Mouse (Mus musculus) neural tube, embryonic 14.5 days (tissue): Measurements from ENCODE around the gene Clec2g. TPM values are rescaled to one million over a fixed set of nuclear protein-coding genes. Genes with fewer than 3 reads are reported as not detected.
"Not testable (repeated sequence)": the region's sequence is repeated elsewhere in the genome, so short reads cannot be mapped to it uniquely, and the experiment has no call there.

ENCODE experiments used
- ATAC-seq: fragments of 200-750 bp; cut with Nextera tagmentation; 2 replicates; pipeline ENCODE4 v1.8.0; 2017; ENCODE audit warnings: low read depth, mild to moderate bottlenecking, moderate TSS enrichment, moderate library complexity
- H3K27ac ChIP-seq: fragments of 300-500 bp; sonication (generic); 2 replicates; pipeline ENCODE4 v1.5.1; 2014; ENCODE audit warnings: low read depth, mild to moderate bottlenecking, control low read depth, low read length, moderate library complexity, mixed read lengths
- H3K27me3 ChIP-seq: fragments of 300-500 bp; sonication (generic); 2 replicates; pipeline ENCODE4 v1.6.1; 2014; ENCODE audit warnings: low read length; ENCODE audit not compliant: control insufficient read depth, insufficient read depth
- H3K36me3 ChIP-seq: fragments of 300-500 bp; sonication (generic); 2 replicates; pipeline ENCODE4 v1.6.1; 2014; ENCODE audit warnings: low read length, mixed read lengths; ENCODE audit not compliant: control insufficient read depth, insufficient read depth
- H3K4me1 ChIP-seq: fragments of 300-500 bp; sonication (generic); 2 replicates; pipeline ENCODE4 v1.6.1; 2014; ENCODE audit warnings: low read length; ENCODE audit not compliant: control insufficient read depth, insufficient read depth
- H3K4me2 ChIP-seq: fragments of 300-500 bp; sonication (generic); 2 replicates; pipeline ENCODE4 v1.6.1; 2014; ENCODE audit warnings: mild to moderate bottlenecking, low read depth, low read length, control low read depth
- H3K4me3 ChIP-seq: fragments of 300-500 bp; sonication (generic); 2 replicates; pipeline ENCODE4 v1.5.1; 2014; ENCODE audit warnings: low read depth, low read length, control low read depth, mixed read lengths
- H3K9ac ChIP-seq: fragments of 300-500 bp; sonication (generic); replicated peaks from 2 replicates; pipeline ENCODE4 v1.6.1; 2014; ENCODE audit warnings: low read depth, mild to moderate bottlenecking, control low read depth, low read length, mixed read lengths
- H3K9me3 ChIP-seq: fragments of 300-500 bp; sonication (generic); 2 replicates; pipeline ENCODE4 v1.6.1; 2016; ENCODE audit warnings: low read length; ENCODE audit not compliant: control insufficient read depth
- WGBS: fragments of 180-500 bp; shearing (Covaris S2); extraction: QIAGEN DNeasy Blood & Tissue Kit; methylation state at CpG from one replicate; pipeline ENCODE4 v1.1.7; 2014; 5-methylcytosine and 5-hydroxymethylcytosine counted together
- polyA plus RNA-seq: library from polyadenylated mRNA; unstranded; fragments of >200 nt; fragmentation: Nextera tagmentation; extraction: Ambion mirVana; gene quantifications from 2 replicates; pipeline ENCODE4 v1.2.1, GENCODE M21; 2014

Clec2g gene
- polyA plus RNA-seq, 1 experiment from 2014 or later: not detected

- no peak overlapping the region for H3K27ac ChIP-seq
- H3K4me1 ChIP-seq: no peaks in the 10 kb centered on the region
- ATAC-seq: no peak
- H3K4me2 ChIP-seq: no peak overlapping the region
- H3K27me3 ChIP-seq: no peaks in the 10 kb centered on the region
- no peaks in the 10 kb centered on the region for H3K9me3 ChIP-seq
- no peaks in the 10 kb centered on the region for H3K36me3 ChIP-seq
- H3K4me3 ChIP-seq: no peak overlapping the region
- WGBS: 91% methylated on average over 8 of the region's 8 CpGs
- no peak overlapping the region for H3K9ac ChIP-seq
These were observed 74.4 kb downstream of the Clec2g start for GRCm38 (mm10) chr6:129008552-129008951.

- WGBS: 91% methylated on average over 7 of the region's 7 CpGs
- H3K9ac ChIP-seq, H3K9me3 ChIP-seq, H3K4me1 ChIP-seq, H3K4me2 ChIP-seq, ATAC-seq, H3K27me3 ChIP-seq, H3K36me3 ChIP-seq, H3K4me3 ChIP-seq, H3K27ac ChIP-seq: not testable (repeated sequence)
These were observed 75.8 kb downstream of the Clec2g start for GRCm38 (mm10) chr6:129009846-129010504.

GRCm38 (mm10) chr6:129010505-129010873 is 76.3 kb downstream of the Clec2g start:
- no peaks in the 10 kb centered on the region for H3K27me3 ChIP-seq

GRCm38 (mm10) chr6:129012012-129012411 is 77.8 kb downstream of the Clec2g start:
- not testable (repeated sequence) for H3K4me2 ChIP-seq, H3K4me1 ChIP-seq, H3K27ac ChIP-seq, H3K9ac ChIP-seq, H3K4me3 ChIP-seq, H3K36me3 ChIP-seq, ATAC-seq, H3K27me3 ChIP-seq, H3K9me3 ChIP-seq
- 98% methylated on average over 18 of the region's 23 CpGs for WGBS

More at GRCm38 (mm10) chr6:129010505-129010873, 76.3 kb downstream of the Clec2g start:
- no peaks in the 10 kb centered on the region for H3K36me3 ChIP-seq
- WGBS: 89% methylated on average over 3 of the region's 3 CpGs
- no peak overlapping the region for H3K4me2 ChIP-seq
- H3K4me1 ChIP-seq: no peaks in the 10 kb centered on the region
- ATAC-seq: no peak
- H3K27ac ChIP-seq: no peak overlapping the region
- no peaks in the 10 kb centered on the region for H3K9me3 ChIP-seq
- H3K4me3 ChIP-seq: no peak overlapping the region
- no peak overlapping the region for H3K9ac ChIP-seq

- no peak for ATAC-seq
- Histone ChIP-seq H3K27ac (no peak overlapping the region), H3K4me2 (no peak overlapping the region), H3K9me3 (no peaks in the 10 kb centered on the region), H3K9ac (no peak overlapping the region), H3K27me3 (no peaks in the 10 kb centered on the region), H3K4me3 (no peak overlapping the region), H3K4me1 (no peaks in the 10 kb centered on the region), H3K36me3 (no peaks in the 10 kb centered on the region)
- 74% methylated on average over 1 of the region's 1 CpGs for WGBS
These were observed 78.8 kb downstream of the Clec2g start for GRCm38 (mm10) chr6:129012966-129013365.

GRCm38 (mm10) chr6:129013762-129014276 is 79.6 kb downstream of the Clec2g start:
- H3K36me3 ChIP-seq: no peaks in the 10 kb centered on the region
- 92% methylated on average over 5 of the region's 5 CpGs for WGBS
- H3K4me2 ChIP-seq: no peak overlapping the region
- no peak overlapping the region for H3K27ac ChIP-seq
- no peaks in the 10 kb centered on the region for H3K4me1 ChIP-seq
- no peak overlapping the region for H3K9ac ChIP-seq
- H3K9me3 ChIP-seq: no peaks in the 10 kb centered on the region
- H3K27me3 ChIP-seq: no peaks in the 10 kb centered on the region
- no peak for ATAC-seq
- H3K4me3 ChIP-seq: no peak overlapping the region

GRCm38 (mm10) chr6:129014399-129014798 is 80.2 kb downstream of the Clec2g start:
- ATAC-seq: no peak
- H3K4me1 ChIP-seq: no peaks in the 10 kb centered on the region
- H3K27me3 ChIP-seq: no peaks in the 10 kb centered on the region
- H3K27ac ChIP-seq: no peak overlapping the region
- WGBS: 83% methylated on average over 1 of the region's 1 CpGs
- H3K9me3 ChIP-seq: no peaks in the 10 kb centered on the region
- no peak overlapping the region for H3K4me3 ChIP-seq
- H3K36me3 ChIP-seq: no peaks in the 10 kb centered on the region
- H3K9ac ChIP-seq: no peak overlapping the region
- H3K4me2 ChIP-seq: no peak overlapping the region

GRCm38 (mm10) chr6:129027451-129028248 is 93.5 kb downstream of the Clec2g start:
- Histone ChIP-seq H3K27ac (no peak overlapping the region), H3K4me1 (no peaks in the 10 kb centered on the region), H3K36me3 (no peaks in the 10 kb centered on the region), H3K4me3 (no peak overlapping the region), H3K27me3 (no peaks in the 10 kb centered on the region), H3K4me2 (no peak overlapping the region), H3K9me3 (no peaks in the 10 kb centered on the region), H3K9ac (no peak overlapping the region)
- ATAC-seq: no peak
- 90% methylated on average over 8 of the region's 8 CpGs for WGBS

- Histone ChIP-seq H3K4me1 (no peaks in the 10 kb centered on the region), H3K27me3 (no peaks in the 10 kb centered on the region), H3K4me3 (no peak overlapping the region), H3K27ac (no peak overlapping the region), H3K4me2 (no peak overlapping the region), H3K9me3 (no peaks in the 10 kb centered on the region), H3K9ac (no peak overlapping the region), H3K36me3 (no peaks in the 10 kb centered on the region)
- 65% methylated on average over 6 of the region's 6 CpGs for WGBS
- ATAC-seq: no peak
These were observed 96.1 kb downstream of the Clec2g start for GRCm38 (mm10) chr6:129030175-129030824.
